Mouse (Mus musculus) embryo, embryonic 10 days (tissue): ENCODE results near the gene Gm17535.
"Not testable (repeated sequence)": the region's sequence is repeated elsewhere in the genome, so short reads cannot be mapped to it uniquely, and the experiment has no call there.

ENCODE experiments used
- DNase-seq: peaks from one replicate; pipeline ENCODE4 v3.0.0-alpha.2; 2015; ENCODE audit warnings: low spot score

The Gm17535 gene

GRCm38 (mm10) chr9:3024912-3025467 lies 9.4 kb upstream of the Gm17535 start, which contains the start of gene Gm10717:
Gm10717 (plus strand) TSS chr9:3025417.
- DNase-seq, result not testable (repeated sequence)

GRCm38 (mm10) chr9:3025653-3026052 lies 8.7 kb upstream of the Gm17535 start:
- not testable (repeated sequence) for DNase-seq

GRCm38 (mm10) chr9:3026136-3026535 lies 8.3 kb upstream of the Gm17535 start:
- DNase-seq, result not testable (repeated sequence)

GRCm38 (mm10) chr9:3026741-3027140 lies 7.7 kb upstream of the Gm17535 start:
- DNase-seq, result not testable (repeated sequence)

GRCm38 (mm10) chr9:3027200-3027599 lies 7.2 kb upstream of the Gm17535 start:
- DNase-seq, result peak; percentile 63

GRCm38 (mm10) chr9:3029276-3030000 lies 5.0 kb upstream of the Gm17535 start:
- DNase-seq, result not testable (repeated sequence)

- peak; percentile 88 for DNase-seq
These were observed 3.6 kb upstream of the Gm17535 start for GRCm38 (mm10) chr9:3030677-3031318.

- not testable (repeated sequence) for DNase-seq
These were observed 2.2 kb downstream of the Gm17535 start, which contains the start of gene Gm10715 for GRCm38 (mm10) chr9:3036577-3036976. Gm10715 (plus strand) TSS chr9:3036877.

- not testable (repeated sequence) for DNase-seq
These were observed 3.8 kb downstream of the Gm17535 start for GRCm38 (mm10) chr9:3038161-3038560.
